Mouse (Mus musculus): Measurements from ENCODE around the gene Cpne4. TPM values are rescaled to one million over a fixed set of nuclear protein-coding genes. Genes with fewer than 3 reads are reported as not detected.
A peak's percentile ranks its signal among the peaks of the same experiment; 100 is the strongest.

Gene Cpne4
- total RNA-seq, 1 experiment from 2014 or later: not detected

GRCm38 (mm10) chr9:105053147-105053557, 506.1 kb downstream of the Cpne4 start, which contains the start of gene Mrpl3:
Mrpl3 (plus strand) TSS chr9:105053239.
- peak; percentile 68 to 93 for ATAC-seq (replicated peaks in 1 of 2; ENCODE audit: insufficient read depth in 1 of 2, low FRiP score in 2 of 2, low TSS enrichment in 1 of 2, low read depth in 1 of 2, poor library complexity in 2 of 2, severe bottlenecking in 2 of 2)

- peak; percentile 48 to 54; a peak in 3 of 4 replicates for ATAC-seq (replicated peaks in 1 of 2; ENCODE audit: insufficient read depth in 1 of 2, low FRiP score in 2 of 2, low TSS enrichment in 1 of 2, low read depth in 1 of 2, poor library complexity in 2 of 2, severe bottlenecking in 2 of 2)
These were observed 506.7 kb downstream of the Cpne4 start for GRCm38 (mm10) chr9:105053812-105054211.

- no peak for ATAC-seq (replicated peaks in 1 of 2; ENCODE audit: insufficient read depth in 1 of 2, low FRiP score in 2 of 2, low TSS enrichment in 1 of 2, low read depth in 1 of 2, poor library complexity in 2 of 2, severe bottlenecking in 2 of 2)
These were observed 522.0 kb downstream of the Cpne4 start for GRCm38 (mm10) chr9:105069106-105069505.

GRCm38 (mm10) chr9:105072991-105073748, 526.1 kb downstream of the Cpne4 start:
- no peak for ATAC-seq (replicated peaks in 1 of 2; ENCODE audit: insufficient read depth in 1 of 2, low FRiP score in 2 of 2, low TSS enrichment in 1 of 2, low read depth in 1 of 2, poor library complexity in 2 of 2, severe bottlenecking in 2 of 2)

GRCm38 (mm10) chr9:105074851-105075250, 527.8 kb downstream of the Cpne4 start:
- ATAC-seq (replicated peaks in 1 of 2; ENCODE audit: insufficient read depth in 1 of 2, low FRiP score in 2 of 2, low TSS enrichment in 1 of 2, low read depth in 1 of 2, poor library complexity in 2 of 2, severe bottlenecking in 2 of 2): no peak

- ATAC-seq (replicated peaks in 1 of 2; ENCODE audit: insufficient read depth in 1 of 2, low FRiP score in 2 of 2, low TSS enrichment in 1 of 2, low read depth in 1 of 2, poor library complexity in 2 of 2, severe bottlenecking in 2 of 2): no peak
These were observed 529.8 kb downstream of the Cpne4 start for GRCm38 (mm10) chr9:105076756-105077424.

- no peak for ATAC-seq (replicated peaks in 1 of 2; ENCODE audit: insufficient read depth in 1 of 2, low FRiP score in 2 of 2, low TSS enrichment in 1 of 2, low read depth in 1 of 2, poor library complexity in 2 of 2, severe bottlenecking in 2 of 2)
These were observed 531.4 kb downstream of the Cpne4 start for GRCm38 (mm10) chr9:105078460-105078859.

- ATAC-seq (replicated peaks in 1 of 2; ENCODE audit: insufficient read depth in 1 of 2, low FRiP score in 2 of 2, low TSS enrichment in 1 of 2, low read depth in 1 of 2, poor library complexity in 2 of 2, severe bottlenecking in 2 of 2): no peak
These were observed 533.2 kb downstream of the Cpne4 start for GRCm38 (mm10) chr9:105080246-105080645.

Other genes with a start within 250 kb of the Cpne4 start
- 4.5 and 5.4 TPM in 2 replicates for gene Acpp, start 209.5 kb upstream of the Cpne4 start, total RNA-seq (2017)

All from hematopoietic stem cell, adult 5-6 weeks (primary cell).